ENCODE assay signal across 12 mouse cellular contexts in genomic region chr9:42736697-42737335, GRCm38 (mm10).
DNase-seq lines count a peak whose midpoint lies in the region; ATAC-seq and TF ChIP-seq lines count a peak whose summit lies in the region.
"Had no signal": no experiment of that assay in that cellular context is flagged by ENCODE, and none has a peak within 500 bp of the region (broad histone marks: within the 10 kb centered on the region; RNA-seq: fewer than 3 reads in every experiment).

No protein-coding gene starts in this region.

- no peaks in the 10 kb centered on the region; the same call in 1 of the 2 replicates for H3K4me1 ChIP-seq in kidney, postnatal 0 days (replicated peaks; ENCODE audit: insufficient read depth, low read length)
- 0 out of 2 replicates have a peak, but pooled peaks cover 9% of the 10 kb centered on the region for H3K4me1 ChIP-seq in forebrain, embryonic 15.5 days
- H3K4me1 ChIP-seq in neural tube, embryonic 12.5 days, result peaks cover 17% of the 10 kb centered on the region

- no peak overlapping the region for H3K27ac ChIP-seq in gastrocnemius, adult 2 months
- H3K27ac ChIP-seq in kidney, postnatal 0 days, result no peak overlapping the region; the same call in 1 of the 2 replicates
- no peak overlapping the region for H3K27ac ChIP-seq in forebrain, embryonic 15.5 days (replicated peaks)
- H3K27ac ChIP-seq in neural tube, embryonic 12.5 days, result peak overlapping the region; percentile 22; the same call in 1 of the 2 replicates
- H3K27ac ChIP-seq: heart, embryonic 13.5 days had no signal

- no peak for TF ChIP-seq CTCF in gastrocnemius, adult 2 months (IDR thresholded peaks at IDR 0.05)
- TF ChIP-seq CTCF in kidney, postnatal 0 days (IDR thresholded peaks at IDR 0.05; ENCODE audit: low read depth), result peak; percentile 7; the same call in 1 of the 2 replicates

- no peak overlapping the region for H3K4me3 ChIP-seq in gastrocnemius, adult 2 months
- no peak overlapping the region for H3K4me3 ChIP-seq in kidney, postnatal 0 days (replicated peaks; ENCODE audit: low read depth, low read length)
- H3K4me3 ChIP-seq in forebrain, embryonic 15.5 days, result no peak overlapping the region
- no peak overlapping the region for H3K4me3 ChIP-seq in neural tube, embryonic 12.5 days
- H3K4me3 ChIP-seq: heart, embryonic 13.5 days had no signal

- ATAC-seq in kidney, postnatal 0 days (replicated peaks; ENCODE audit: low FRiP score, low read depth), result no peak
- ATAC-seq in forebrain, embryonic 15.5 days (replicated peaks), result 0 out of 2 replicates have a peak, but pooled peaks have one; percentile 16
- ATAC-seq in neural tube, embryonic 12.5 days (ENCODE audit: low FRiP score, low read depth), result peak; percentile 59

- DNase-seq in gastrocnemius, adult 2 months, result peak; percentile 20
- DNase-seq in gastrocnemius, adult 8-10 months (ENCODE audit: low spot score in 2 of 2), result no peak
- DNase-seq in kidney, postnatal 0 days (ENCODE audit: low spot score), result no peak
- no peak for DNase-seq in kidney, adult 11 months
- DNase-seq in spleen, adult 18-20 months, result no peak
- DNase-seq in cerebellum, adult 18-20 months, result no peak
- DNase-seq: kidney, adult 8-10 months; layer of hippocampus, postnatal 36 days had no signal

- no peaks in the 10 kb centered on the region for H3K36me3 ChIP-seq in kidney, postnatal 0 days (ENCODE audit: insufficient read depth, low read length)
- H3K36me3 ChIP-seq in forebrain, embryonic 15.5 days, result no peaks in the 10 kb centered on the region
- H3K36me3 ChIP-seq in neural tube, embryonic 12.5 days, result no peaks in the 10 kb centered on the region
- H3K36me3 ChIP-seq: heart, embryonic 13.5 days had no signal

- WGBS in kidney, postnatal 0 days, result 34% methylated on average over 7 of the region's 7 CpGs
- 56% methylated on average over 7 of the region's 7 CpGs for WGBS in forebrain, embryonic 15.5 days
- 44% methylated on average over 7 of the region's 7 CpGs for WGBS in neural tube, embryonic 12.5 days

- H3K9me3 ChIP-seq in kidney, postnatal 0 days (replicated peaks; ENCODE audit: low read length), result no peaks in the 10 kb centered on the region
- no peaks in the 10 kb centered on the region for H3K9me3 ChIP-seq in forebrain, embryonic 15.5 days
- no peaks in the 10 kb centered on the region for H3K9me3 ChIP-seq in neural tube, embryonic 12.5 days
- H3K9me3 ChIP-seq: heart, embryonic 13.5 days had no signal

- no peaks in the 10 kb centered on the region for H3K27me3 ChIP-seq in kidney, postnatal 0 days (ENCODE audit: insufficient read depth, low read length)
- H3K27me3 ChIP-seq in forebrain, embryonic 15.5 days, result no peaks in the 10 kb centered on the region
- H3K27me3 ChIP-seq in neural tube, embryonic 12.5 days (replicated peaks), result no peaks in the 10 kb centered on the region
- H3K27me3 ChIP-seq: heart, embryonic 13.5 days had no signal

- no peak overlapping the region for H3K4me2 ChIP-seq in kidney, postnatal 0 days (ENCODE audit: low read length)
- no peak overlapping the region for H3K4me2 ChIP-seq in forebrain, embryonic 15.5 days (replicated peaks)
- no peak overlapping the region for H3K4me2 ChIP-seq in neural tube, embryonic 12.5 days (replicated peaks)
- H3K4me2 ChIP-seq: heart, embryonic 13.5 days; liver, embryonic 11.5 days had no signal

- H3K9ac ChIP-seq in kidney, postnatal 0 days (ENCODE audit: low read depth, low read length), result no peak overlapping the region
- H3K9ac ChIP-seq in forebrain, embryonic 15.5 days (replicated peaks), result no peak overlapping the region
- no peak overlapping the region for H3K9ac ChIP-seq in neural tube, embryonic 12.5 days
- H3K9ac ChIP-seq: heart, embryonic 13.5 days had no signal

- intact Hi-C loops in gastrocnemius, adult 2 months (cut with DNase I), result no loop called here
